Mouse (Mus musculus) cerebellum, adult 8-10 months (tissue): ENCODE results near the gene Slc19a2.

ENCODE experiments used
- DNase-seq: peaks from one replicate; pipeline ENCODE4 v3.0.0; 2022

Gene Slc19a2

DNA sequence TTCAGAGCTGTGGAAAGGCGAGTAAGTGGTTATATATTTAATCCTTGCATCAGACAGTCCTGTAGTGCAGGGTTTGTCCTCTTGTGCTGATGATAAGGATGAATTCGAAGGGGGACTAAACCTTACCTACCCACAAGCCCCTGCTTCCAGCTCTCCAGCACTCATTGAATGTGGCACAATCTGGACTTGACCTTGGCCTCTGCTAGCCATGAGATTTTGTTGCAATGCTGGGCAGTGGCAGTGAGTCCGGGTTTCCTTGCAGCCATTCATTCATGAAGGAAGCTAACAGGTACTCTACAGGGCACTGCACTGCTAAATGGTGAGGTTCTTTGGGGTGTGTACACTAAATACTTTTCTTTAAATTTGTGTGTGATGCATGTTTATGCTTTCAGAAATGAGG, 6.0 kb downstream of the Slc19a2 start:
- no peak for DNase-seq

DNA sequence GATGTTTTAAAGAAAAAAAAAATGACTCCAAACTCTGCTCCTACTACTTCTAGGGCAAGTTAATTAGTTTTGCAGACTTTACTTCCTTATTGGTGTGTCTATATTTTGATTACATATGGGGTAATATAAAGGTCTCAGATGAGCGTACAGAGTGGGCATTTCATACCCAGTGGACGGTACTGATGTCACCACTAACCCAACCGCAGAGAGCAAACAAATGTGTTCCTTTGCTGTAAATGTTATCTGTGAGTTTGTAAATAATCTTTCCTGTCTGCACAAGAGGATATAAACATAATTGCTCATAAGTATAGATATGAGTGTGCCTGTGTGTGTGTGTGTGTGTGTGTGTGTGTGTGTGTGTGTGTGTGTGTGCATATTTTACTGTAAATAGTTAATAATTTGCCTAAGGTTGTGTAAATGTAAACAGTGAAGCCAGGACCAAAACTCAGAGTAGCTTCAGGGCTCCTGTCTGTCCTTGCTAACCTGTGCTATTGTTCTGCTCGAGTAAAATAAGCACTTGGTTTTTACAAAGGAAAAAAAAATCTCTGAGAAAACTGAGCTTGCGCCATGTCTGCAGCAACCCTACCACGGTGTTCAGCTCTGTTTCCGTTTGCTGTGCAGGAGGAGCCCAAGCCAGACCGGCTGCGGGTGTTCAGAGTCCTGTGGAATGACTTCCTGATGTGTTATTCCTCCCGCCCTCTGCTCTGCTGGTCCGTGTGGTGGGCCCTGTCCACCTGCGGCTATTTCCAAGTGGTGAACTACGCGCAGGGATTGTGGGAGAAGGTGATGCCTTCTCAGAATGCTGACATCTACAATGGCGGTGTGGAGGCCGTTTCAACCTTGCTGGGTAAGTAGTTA, 11.6 kb downstream of the Slc19a2 start:
- no peak for DNase-seq

DNA sequence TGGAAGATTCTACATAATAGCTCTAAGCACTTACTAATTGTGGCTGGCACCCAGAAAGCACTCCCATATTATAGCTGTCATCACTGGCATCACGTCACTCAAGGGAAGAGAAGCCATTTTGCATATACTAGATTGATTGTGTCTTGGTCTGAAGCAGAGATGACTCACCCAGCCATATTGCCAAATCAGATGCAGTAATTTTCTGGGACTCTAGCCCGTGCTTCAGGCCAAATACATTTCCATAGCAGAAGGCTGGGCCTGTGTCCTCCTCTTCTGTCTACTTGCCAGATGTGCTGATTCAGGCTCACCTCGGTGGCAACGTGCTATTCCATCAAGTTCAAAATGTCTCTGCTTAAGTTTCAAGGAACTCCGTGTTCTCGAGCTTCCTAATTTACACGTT, 12.7 kb downstream of the Slc19a2 start:
- DNase-seq, result no peak

DNA sequence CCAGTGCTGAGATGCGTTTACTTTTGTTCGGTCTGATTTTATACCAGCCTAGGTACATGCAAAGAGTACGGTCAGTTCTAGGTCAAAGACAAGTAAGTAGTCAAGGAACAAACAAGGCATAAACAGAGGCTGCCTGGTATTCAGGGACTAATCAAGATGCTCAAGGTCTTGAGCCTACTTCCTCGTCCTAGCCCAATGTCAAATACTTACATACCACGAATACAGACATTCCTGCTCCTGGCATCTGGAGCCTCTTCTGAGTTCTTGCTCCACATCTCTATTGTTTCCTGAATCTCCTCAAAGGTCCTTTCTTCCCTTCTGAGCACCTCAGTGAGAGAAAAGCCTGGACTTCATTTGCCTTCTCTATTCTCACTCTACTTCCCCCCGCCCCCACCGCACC, 22.1 kb downstream of the Slc19a2 start:
- no peak for DNase-seq

DNA sequence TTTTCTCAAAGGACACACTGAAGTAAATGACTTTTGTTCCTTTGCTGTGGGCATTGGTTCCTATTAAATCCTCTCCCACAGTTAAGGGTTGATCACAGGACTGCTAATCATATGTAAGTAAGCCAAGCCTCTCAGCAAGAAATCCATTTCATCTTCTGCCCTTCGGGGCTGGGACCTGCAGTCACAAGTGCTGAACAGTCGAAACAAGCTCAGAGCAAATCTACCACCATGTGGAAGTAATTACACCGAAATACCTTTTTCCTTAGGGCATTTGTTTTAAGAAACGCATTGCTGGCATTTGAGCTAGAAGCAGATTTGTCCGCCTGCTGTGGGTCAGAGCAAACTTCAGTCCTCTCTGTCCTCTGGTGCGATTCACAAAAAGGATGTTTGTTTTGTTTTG, 24.8 kb downstream of the Slc19a2 start:
- DNase-seq, result no peak

DNA sequence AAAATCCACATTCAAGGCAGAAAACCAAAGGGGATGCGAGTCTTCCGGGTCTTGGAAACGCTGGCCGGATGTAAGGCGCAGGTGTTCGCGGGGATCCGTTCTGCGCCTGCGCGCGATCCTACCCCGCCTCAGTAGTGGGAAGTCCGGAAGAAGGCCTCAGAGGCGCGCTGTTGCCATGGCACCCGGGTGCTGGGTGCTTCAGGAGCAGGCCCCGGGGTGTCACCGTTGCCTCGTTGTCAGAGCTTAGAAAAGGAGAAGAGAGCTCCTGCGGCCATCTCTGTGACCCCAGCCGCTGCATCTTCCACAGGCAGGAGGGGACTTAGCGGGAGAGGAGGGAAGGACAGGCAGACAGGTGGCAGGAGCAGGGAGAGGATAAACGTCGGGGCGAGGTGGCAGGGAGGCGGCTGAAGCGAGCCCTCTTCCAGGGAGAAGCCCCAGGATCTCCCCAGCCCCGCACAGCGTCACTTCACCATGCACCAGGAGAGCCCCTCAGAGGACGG, 26.7 kb downstream of the Slc19a2 start, which contains the start of gene Ccdc181:
Gene Ccdc181, plus strand, starts transcription at position 131 of the 500 bp plus-strand sequence.
- peak; percentile 93 for DNase-seq

DNA sequence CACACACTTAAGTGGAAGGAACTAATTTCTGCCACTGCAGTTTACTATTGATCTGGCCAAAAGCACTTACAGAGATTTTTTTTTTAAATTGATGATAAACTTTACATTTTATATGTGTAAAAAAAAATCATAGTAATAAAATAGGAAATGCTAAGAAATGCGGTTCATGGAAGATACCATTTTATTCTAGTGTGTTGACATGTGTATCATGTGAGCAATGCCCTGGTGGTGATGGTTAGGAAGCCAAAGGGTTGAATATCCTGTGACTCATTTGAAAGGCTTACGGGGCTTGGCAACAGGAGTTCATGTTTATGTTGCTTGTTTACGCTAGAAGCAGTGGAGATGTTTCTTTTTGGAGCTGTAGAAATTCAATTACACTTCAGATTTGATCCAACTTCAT, 27.7 kb downstream of the Slc19a2 start:
- DNase-seq, result no peak

DNA sequence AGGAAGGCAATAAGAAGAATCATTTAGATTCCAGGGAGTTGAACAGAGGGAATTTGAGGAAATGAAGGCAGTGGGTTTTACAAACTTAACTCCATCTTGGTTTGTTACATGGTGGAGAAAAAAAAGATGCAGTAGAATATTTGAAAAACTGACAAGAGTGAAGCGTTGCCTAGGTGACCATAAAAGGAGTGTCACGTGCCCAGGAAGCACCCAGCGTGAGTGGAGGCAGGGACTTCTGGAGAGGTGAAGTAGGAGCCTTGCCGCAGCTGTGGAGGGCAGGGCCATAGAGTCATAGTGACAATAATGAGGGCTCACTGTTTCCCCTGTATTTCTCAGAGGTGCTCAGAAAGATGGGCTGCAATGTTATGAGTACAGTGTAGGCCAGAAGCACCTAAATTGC, 30.5 kb downstream of the Slc19a2 start:
- no peak for DNase-seq

DNA sequence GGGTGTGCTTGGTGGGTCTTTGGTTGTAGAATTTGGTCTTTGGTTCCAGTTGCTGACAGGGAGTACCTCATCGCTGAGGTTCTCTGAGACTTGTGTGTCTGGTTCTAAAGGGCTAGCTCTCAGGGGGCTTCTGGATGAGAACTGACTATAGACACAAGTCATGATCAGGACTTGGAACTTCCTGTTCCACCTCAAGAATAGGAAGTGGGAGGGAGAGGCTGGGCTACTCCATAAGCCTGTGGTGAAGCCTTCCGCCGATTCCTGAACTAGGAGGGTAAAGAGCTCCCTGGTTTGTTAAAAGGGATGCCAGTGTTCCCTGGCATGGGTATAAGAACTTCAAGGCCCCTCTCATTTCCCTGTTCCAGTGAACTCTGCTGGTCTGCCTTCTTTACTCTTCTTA, 35.2 kb downstream of the Slc19a2 start:
- no peak for DNase-seq

DNA sequence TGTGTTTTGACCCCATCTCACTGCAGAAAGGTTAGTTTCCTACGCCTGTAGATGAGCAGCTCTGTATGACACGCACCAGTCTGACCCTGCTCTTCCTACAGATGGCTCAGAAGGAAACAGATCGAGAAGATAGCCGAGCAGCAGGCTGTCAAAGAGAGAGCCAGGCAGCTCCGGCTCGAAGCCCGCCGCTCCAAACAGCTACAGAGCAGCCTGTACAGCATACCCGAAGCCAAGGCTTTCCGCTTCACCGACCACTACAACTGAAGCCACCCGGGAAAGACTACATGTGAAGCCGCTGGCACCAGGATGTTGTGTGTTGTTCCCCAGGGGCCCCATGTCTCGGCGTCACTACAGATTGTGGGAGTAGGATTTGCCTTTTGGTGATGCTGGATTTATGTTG, 38.6 kb downstream of the Slc19a2 start:
- peak; percentile 60 for DNase-seq

DNA sequence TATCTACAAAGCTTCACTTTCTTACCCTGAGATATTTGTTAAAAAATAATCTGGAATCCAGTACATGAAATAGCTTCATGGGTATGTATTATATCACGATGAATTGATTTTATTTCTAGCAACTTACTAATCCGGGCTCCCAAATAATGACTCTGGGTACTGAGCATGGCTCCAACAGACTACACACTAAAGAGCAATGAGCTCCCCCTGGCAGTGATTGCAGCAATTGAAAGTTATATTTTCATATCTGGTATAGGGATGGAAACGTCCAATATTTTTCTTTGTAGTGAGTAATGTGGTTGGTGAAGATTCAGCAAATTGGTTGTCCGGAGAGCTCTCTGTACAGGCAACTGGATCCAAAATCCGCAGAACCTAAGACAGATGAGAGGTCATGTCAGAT, 43.2 kb downstream of the Slc19a2 start:
- DNase-seq, result no peak

DNA sequence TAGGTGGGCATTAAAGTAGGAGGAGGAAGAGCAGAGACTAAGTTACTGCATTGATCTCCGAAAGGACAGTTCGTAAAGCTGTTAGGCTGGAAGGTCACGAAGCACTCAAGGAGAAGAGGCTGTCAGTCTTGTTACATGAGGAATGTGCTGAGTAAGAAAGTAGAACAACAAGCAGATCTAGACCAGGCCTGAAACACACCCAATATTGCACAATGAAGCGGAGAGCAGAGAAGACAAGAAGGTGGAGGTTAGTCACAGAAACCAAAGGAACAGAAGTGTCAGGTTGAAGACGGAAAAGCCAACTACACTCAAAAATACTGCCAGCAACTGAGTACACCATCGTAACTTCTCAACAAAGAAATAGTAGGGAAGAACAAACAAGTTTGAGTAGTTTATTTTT, 45.2 kb downstream of the Slc19a2 start:
- DNase-seq, result no peak

DNA sequence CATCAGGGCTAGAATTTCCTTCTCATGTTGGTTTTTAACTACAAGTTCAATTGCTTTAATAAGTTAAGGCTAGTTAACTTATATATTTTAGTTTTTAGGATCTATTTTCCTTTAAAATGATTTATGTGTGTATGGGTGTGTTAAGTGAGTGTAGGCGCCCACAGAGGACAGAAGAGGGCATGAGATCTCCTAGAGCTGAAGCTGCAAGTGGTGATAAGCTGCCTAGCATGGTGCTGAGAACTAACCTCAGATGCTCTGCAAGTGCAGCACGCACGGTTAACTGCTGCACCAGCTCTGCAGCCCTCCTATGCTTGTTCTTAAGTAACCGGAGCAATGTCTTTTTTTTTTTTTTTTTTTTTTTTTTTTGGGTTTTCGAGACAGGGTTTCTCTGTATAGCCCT, 47.6 kb downstream of the Slc19a2 start:
- DNase-seq, result no peak

DNA sequence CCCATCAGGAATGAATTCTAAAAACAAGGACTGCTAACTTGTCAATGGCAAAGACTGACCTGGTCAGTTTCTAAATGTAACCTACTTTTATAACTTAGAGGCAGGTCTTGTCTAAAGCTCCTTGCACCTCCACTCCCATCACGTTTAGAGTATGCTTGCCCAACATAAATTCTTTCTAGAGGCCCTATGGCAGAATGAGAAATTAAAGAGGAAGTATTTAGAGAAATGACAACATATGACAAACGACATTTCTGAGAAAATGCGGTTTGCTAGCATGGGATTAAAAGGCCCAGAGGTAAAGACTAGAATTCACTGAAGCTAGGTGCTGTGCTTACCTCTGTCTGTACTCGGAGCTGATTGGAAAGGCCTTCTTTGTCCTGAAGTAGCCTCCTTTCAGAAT, 53.1 kb downstream of the Slc19a2 start:
- DNase-seq, result no peak

DNA sequence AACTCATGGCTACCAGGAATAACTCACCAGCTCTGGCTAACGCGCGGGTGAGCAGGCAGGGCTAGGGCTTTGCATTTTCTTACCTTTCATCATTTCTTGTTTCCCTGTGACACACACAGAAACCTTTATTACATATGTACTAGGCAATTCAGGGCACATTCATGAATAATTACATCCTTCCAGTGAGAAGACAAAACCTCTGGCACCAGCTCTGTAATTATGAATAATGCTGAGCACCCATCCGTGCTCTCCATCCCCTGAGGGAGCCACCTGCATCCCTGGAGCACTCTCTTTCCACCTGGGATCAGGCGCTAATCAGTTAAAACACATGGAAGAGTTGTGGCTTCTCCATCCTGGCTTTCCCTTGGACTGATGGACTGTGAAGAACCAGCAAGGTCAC, 55.0 kb downstream of the Slc19a2 start, which contains the start of gene Nme7:
Gene Nme7, plus strand, starts transcription at position 301 of the 400 bp plus-strand sequence.
- DNase-seq, result no peak

DNA sequence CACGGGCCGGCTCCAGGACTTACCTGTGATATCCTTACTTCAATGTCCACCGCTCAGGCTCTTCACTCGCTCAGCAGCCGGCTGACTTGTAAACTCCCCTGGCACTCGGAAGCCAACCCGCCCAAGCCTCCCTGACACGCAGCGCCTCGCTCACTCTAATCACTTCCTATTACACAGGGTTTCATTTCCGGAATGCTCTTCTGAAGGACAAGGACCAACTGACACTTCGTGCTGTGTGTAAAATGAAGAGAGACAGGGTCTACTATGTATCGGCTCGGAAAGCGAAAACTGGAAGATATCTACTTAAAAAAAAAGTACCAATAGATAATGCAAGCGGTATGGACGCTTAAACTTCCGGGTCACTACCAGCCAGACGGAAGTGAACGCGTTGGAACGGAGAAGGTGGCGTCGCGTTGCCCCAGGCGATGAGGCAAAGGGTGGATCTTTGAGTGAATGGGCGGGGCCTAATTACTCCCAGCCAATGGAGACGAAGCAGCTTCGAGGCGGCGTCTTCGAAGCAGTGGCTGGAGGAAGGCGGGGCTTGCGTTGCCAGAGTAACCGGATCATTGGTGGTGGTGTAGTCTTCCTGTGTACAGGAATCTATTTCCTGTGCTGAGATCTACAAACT, 58.4 kb downstream of the Slc19a2 start, which contains the start of gene Blzf1:
Gene Blzf1, minus strand, starts transcription at position 366 of the 628 bp plus-strand sequence.
- DNase-seq, result peak; percentile 95

DNA sequence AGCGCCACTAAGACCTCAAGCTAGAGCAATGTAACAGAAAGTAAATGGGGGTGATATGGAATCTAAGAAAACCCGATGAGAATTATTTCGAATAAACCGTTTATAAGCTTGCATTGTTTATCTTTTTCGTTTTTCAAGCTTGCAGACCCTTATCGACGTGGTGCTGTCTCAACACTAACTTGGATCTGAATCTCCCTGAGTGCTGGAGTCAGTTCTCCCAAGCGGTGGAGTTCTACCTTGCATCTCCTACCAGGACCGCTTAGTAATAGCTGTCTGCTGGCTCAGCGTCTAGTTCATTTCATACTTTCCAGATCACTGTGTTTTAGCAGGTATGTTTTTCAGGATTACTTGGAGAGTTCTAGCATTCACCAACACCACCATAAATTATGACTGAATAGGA, 59.1 kb downstream of the Slc19a2 start:
- DNase-seq, result no peak

DNA sequence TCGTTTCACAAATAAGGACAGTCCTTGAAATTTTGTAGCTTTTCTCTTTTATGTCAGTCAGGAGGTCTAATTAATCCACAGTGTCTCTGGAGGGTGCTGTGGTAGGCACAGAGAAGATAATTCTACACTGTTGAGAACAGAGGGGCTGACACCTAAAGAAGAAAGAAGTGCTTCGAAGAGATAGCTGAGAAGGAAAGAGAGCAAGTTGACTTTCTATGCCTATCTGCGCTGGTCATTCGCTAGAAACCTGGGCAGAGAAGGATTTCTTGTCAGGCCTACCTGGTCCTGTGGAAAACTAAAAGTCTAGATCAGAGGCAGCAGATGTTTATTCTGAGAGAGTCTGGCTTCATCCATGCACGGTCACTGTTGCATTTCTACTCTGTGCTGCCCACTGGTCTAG, 65.2 kb downstream of the Slc19a2 start:
- DNase-seq, result no peak
